Mouse (Mus musculus): Measurements from ENCODE around the gene Ube2e3.

DNA sequence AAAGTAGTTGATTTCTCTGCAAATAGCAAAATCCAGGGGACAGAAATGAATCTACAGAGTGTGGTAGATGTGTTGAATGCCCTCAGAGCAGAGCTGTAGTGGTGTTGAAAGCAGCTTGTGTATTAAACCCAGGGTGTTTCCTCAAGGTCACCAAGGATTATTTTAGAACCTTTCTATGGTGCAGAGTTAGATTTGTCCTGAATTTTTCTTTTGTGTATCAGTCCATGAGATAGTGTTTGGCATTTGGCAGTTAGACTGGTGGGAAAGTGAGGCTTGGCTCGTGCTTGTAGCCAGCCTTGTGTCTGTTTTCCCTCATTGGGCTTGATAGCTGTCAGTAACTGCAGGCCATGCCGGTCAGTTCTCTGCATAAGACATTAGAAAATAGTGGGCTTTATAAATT is 6.0 kb downstream of the Ube2e3 start:
- TF ChIP-seq POLR2A (IDR thresholded peaks at IDR 0.05; ENCODE audit: low read depth, low read length) = no peak
- no peak for TF ChIP-seq CTCF (IDR thresholded peaks at IDR 0.05; ENCODE audit: extremely low read depth, insufficient read depth, insufficient read length, insufficient replicate concordance)
